ENCODE assay signal across 14 mouse cellular contexts in genomic region chr16:4315352-4316093, GRCm38 (mm10).
DNase-seq lines count a peak whose midpoint lies in the region; ATAC-seq and TF ChIP-seq lines count a peak whose summit lies in the region.
"Had no signal": no experiment of that assay in that cellular context is flagged by ENCODE, and none has a peak within 500 bp of the region (broad histone marks: within the 10 kb centered on the region; RNA-seq: fewer than 3 reads in every experiment).

No protein-coding gene starts in this region.

- WGBS in liver, embryonic 13.5 days (ENCODE audit: insufficient replicate concordance): 65% methylated on average over 2 of the region's 2 CpGs
- 66% methylated on average over 2 of the region's 2 CpGs for WGBS in liver, embryonic 12.5 days (ENCODE audit: insufficient replicate concordance)
- 80% methylated on average over 2 of the region's 2 CpGs for WGBS in stomach, embryonic 14.5 days
- 76% methylated on average over 2 of the region's 2 CpGs for WGBS in stomach, postnatal 0 days
- 74% methylated on average over 2 of the region's 2 CpGs for whole genome bisulfite sequencing in stomach, embryonic 16.5 days

- no peak overlapping the region for H3K4me2 ChIP-seq in liver, embryonic 13.5 days
- no peak overlapping the region for H3K4me2 ChIP-seq in liver, embryonic 12.5 days
- no peak overlapping the region for H3K4me2 ChIP-seq in stomach, embryonic 14.5 days (replicated peaks; ENCODE audit: low read depth, low read length)
- H3K4me2 ChIP-seq in stomach, postnatal 0 days (replicated peaks; ENCODE audit: low read depth): no peak overlapping the region
- H3K4me2 ChIP-seq in stomach, embryonic 16.5 days (ENCODE audit: low read depth, low read length): no peak overlapping the region
- H3K4me2 ChIP-seq: forebrain, embryonic 15.5 days; heart, embryonic 11.5 days; hindbrain, embryonic 13.5 days; kidney, embryonic 15.5 days; limb, embryonic 15.5 days; neural tube, embryonic 15.5 days had no signal

- H3K4me3 ChIP-seq in gastrocnemius, adult 2 months: no peak overlapping the region
- H3K4me3 ChIP-seq in liver, embryonic 13.5 days (replicated peaks): no peak overlapping the region
- H3K4me3 ChIP-seq in liver, embryonic 12.5 days: no peak overlapping the region
- no peak overlapping the region for H3K4me3 ChIP-seq in stomach, embryonic 14.5 days (ENCODE audit: low read depth, low read length)
- H3K4me3 ChIP-seq in stomach, postnatal 0 days (ENCODE audit: low read depth, low read length): no peak overlapping the region
- H3K4me3 ChIP-seq in stomach, embryonic 16.5 days (replicated peaks; ENCODE audit: low read length): no peak overlapping the region
- H3K4me3 ChIP-seq: forebrain, embryonic 15.5 days; hindbrain, embryonic 13.5 days; kidney, embryonic 15.5 days; limb, embryonic 15.5 days; neural tube, embryonic 15.5 days had no signal

- peak; percentile 49 for DNase-seq in gastrocnemius, adult 2 months
- DNase-seq in gastrocnemius, adult 8-10 months (ENCODE audit: low spot score in 2 of 2): no peak
- no peak for DNase-seq in liver, embryonic 13.5 days
- no peak for DNase-seq in stomach, postnatal 0 days (ENCODE audit: low spot score)
- DNase-seq in spleen, postnatal 14 days (ENCODE audit: low spot score in 2 of 2): no peak

- peak overlapping the region; percentile 85 for H3K27ac ChIP-seq in gastrocnemius, adult 2 months
- no peak overlapping the region for H3K27ac ChIP-seq in liver, embryonic 13.5 days
- no peak overlapping the region for H3K27ac ChIP-seq in liver, embryonic 12.5 days
- H3K27ac ChIP-seq in stomach, embryonic 14.5 days (ENCODE audit: low read length): no peak overlapping the region
- H3K27ac ChIP-seq in stomach, postnatal 0 days (replicated peaks): no peak overlapping the region
- H3K27ac ChIP-seq in stomach, embryonic 16.5 days (ENCODE audit: low read length): no peak overlapping the region
- H3K27ac ChIP-seq: forebrain, embryonic 15.5 days; hindbrain, embryonic 13.5 days; kidney, embryonic 15.5 days; limb, embryonic 15.5 days; neural tube, embryonic 15.5 days had no signal

- no peak for TF ChIP-seq EP300 in stomach, postnatal 0 days (optimal IDR thresholded peaks at IDR 0.05)

- TF ChIP-seq CTCF in gastrocnemius, adult 2 months (IDR thresholded peaks at IDR 0.05): no peak
- TF ChIP-seq CTCF in stomach, postnatal 0 days (IDR thresholded peaks at IDR 0.05; ENCODE audit: low read depth): no peak

- intact Hi-C loops in gastrocnemius, adult 2 months (cut with DNase I): loop anchor here (2.0 to 5.0 kb wide), 4 partner anchors 82 to 225 kb away; partner anchors contain the start of gene Srl

- H3K27me3 ChIP-seq in liver, embryonic 13.5 days: no peaks in the 10 kb centered on the region
- no peaks in the 10 kb centered on the region for H3K27me3 ChIP-seq in liver, embryonic 12.5 days (replicated peaks)
- H3K27me3 ChIP-seq in stomach, embryonic 14.5 days (ENCODE audit: control insufficient read depth, insufficient read depth, low read length): no peaks in the 10 kb centered on the region
- no peaks in the 10 kb centered on the region for H3K27me3 ChIP-seq in stomach, postnatal 0 days (ENCODE audit: control insufficient read depth, insufficient read depth, low read length)
- no peaks in the 10 kb centered on the region for H3K27me3 ChIP-seq in stomach, embryonic 16.5 days (ENCODE audit: control insufficient read depth, insufficient read depth, low read length)
- H3K27me3 ChIP-seq: forebrain, embryonic 15.5 days; hindbrain, embryonic 13.5 days; kidney, embryonic 15.5 days; limb, embryonic 15.5 days; neural tube, embryonic 15.5 days had no signal

- H3K36me3 ChIP-seq in liver, embryonic 13.5 days: no peaks in the 10 kb centered on the region
- H3K36me3 ChIP-seq in liver, embryonic 12.5 days: no peaks in the 10 kb centered on the region
- H3K36me3 ChIP-seq in stomach, embryonic 14.5 days (ENCODE audit: control insufficient read depth, insufficient read depth, low read length): no peaks in the 10 kb centered on the region
- no peaks in the 10 kb centered on the region for H3K36me3 ChIP-seq in stomach, postnatal 0 days (ENCODE audit: control insufficient read depth, insufficient read depth, low read length)
- no peaks in the 10 kb centered on the region for H3K36me3 ChIP-seq in stomach, embryonic 16.5 days (ENCODE audit: control insufficient read depth, insufficient read depth, low read length)
- H3K36me3 ChIP-seq: forebrain, embryonic 15.5 days; kidney, embryonic 15.5 days; limb, embryonic 15.5 days; neural tube, embryonic 15.5 days had no signal

- 0 out of 2 replicates have a peak, but pooled peaks have one; percentile 4 for ATAC-seq in liver, embryonic 13.5 days (ENCODE audit: low read depth)
- no peak for ATAC-seq in liver, embryonic 12.5 days
- ATAC-seq in stomach, embryonic 14.5 days (ENCODE audit: insufficient number of reproducible peaks, insufficient read depth, low FRiP score, low read depth): 0 out of 2 replicates have a peak, but pooled peaks have one; percentile 37
- ATAC-seq in stomach, postnatal 0 days (ENCODE audit: low FRiP score, low TSS enrichment): no peak; the same call in none of the 2 replicates
- ATAC-seq in stomach, embryonic 16.5 days (ENCODE audit: insufficient read depth, low FRiP score): 0 out of 2 replicates have a peak, but pooled peaks have one; percentile 9

- H3K4me1 ChIP-seq in liver, embryonic 13.5 days (replicated peaks): no peaks in the 10 kb centered on the region
- no peaks in the 10 kb centered on the region for H3K4me1 ChIP-seq in liver, embryonic 12.5 days
- no peaks in the 10 kb centered on the region for H3K4me1 ChIP-seq in stomach, embryonic 14.5 days (ENCODE audit: control insufficient read depth, insufficient read depth, low read length)
- no peaks in the 10 kb centered on the region for H3K4me1 ChIP-seq in stomach, postnatal 0 days (replicated peaks; ENCODE audit: control insufficient read depth, insufficient read depth)
- no peaks in the 10 kb centered on the region for H3K4me1 ChIP-seq in stomach, embryonic 16.5 days (ENCODE audit: control insufficient read depth, insufficient read depth, low read length)
- H3K4me1 ChIP-seq: kidney, embryonic 15.5 days; limb, embryonic 15.5 days had no signal

- H3K9me3 ChIP-seq in liver, embryonic 13.5 days (replicated peaks): no peaks in the 10 kb centered on the region
- no peaks in the 10 kb centered on the region for H3K9me3 ChIP-seq in liver, embryonic 12.5 days (replicated peaks)
- H3K9me3 ChIP-seq in stomach, embryonic 14.5 days (ENCODE audit: control insufficient read depth, low read depth, low read length): no peaks in the 10 kb centered on the region
- H3K9me3 ChIP-seq in stomach, postnatal 0 days (ENCODE audit: control insufficient read depth, low read length): no peaks in the 10 kb centered on the region
- H3K9me3 ChIP-seq in stomach, embryonic 16.5 days (replicated peaks; ENCODE audit: control insufficient read depth, low read length): no peaks in the 10 kb centered on the region
- H3K9me3 ChIP-seq: forebrain, embryonic 15.5 days; hindbrain, embryonic 13.5 days; kidney, embryonic 15.5 days; limb, embryonic 15.5 days; neural tube, embryonic 15.5 days had no signal

- no peak overlapping the region for H3K9ac ChIP-seq in liver, embryonic 13.5 days
- no peak overlapping the region for H3K9ac ChIP-seq in liver, embryonic 12.5 days
- no peak overlapping the region for H3K9ac ChIP-seq in stomach, embryonic 14.5 days (replicated peaks; ENCODE audit: low read depth, low read length)
- no peak overlapping the region for H3K9ac ChIP-seq in stomach, postnatal 0 days (ENCODE audit: low read length)
- no peak overlapping the region for H3K9ac ChIP-seq in stomach, embryonic 16.5 days (ENCODE audit: low read length)
- H3K9ac ChIP-seq: forebrain, embryonic 15.5 days; hindbrain, embryonic 13.5 days; kidney, embryonic 15.5 days; limb, embryonic 15.5 days; neural tube, embryonic 15.5 days had no signal

Comparison
In these comparisons a context has a peak if more than half of its experiments do, and no peak if none do; other contexts are left out.
1. ATAC-seq: peak in liver, embryonic 13.5 days (single experiment), stomach, embryonic 14.5 days (single experiment) and stomach, embryonic 16.5 days (single experiment); none in liver, embryonic 12.5 days (single experiment) and stomach, postnatal 0 days (single experiment).